Comparison of ENCODE assay signal across 17 mouse cellular contexts in the genomic region with DNA sequence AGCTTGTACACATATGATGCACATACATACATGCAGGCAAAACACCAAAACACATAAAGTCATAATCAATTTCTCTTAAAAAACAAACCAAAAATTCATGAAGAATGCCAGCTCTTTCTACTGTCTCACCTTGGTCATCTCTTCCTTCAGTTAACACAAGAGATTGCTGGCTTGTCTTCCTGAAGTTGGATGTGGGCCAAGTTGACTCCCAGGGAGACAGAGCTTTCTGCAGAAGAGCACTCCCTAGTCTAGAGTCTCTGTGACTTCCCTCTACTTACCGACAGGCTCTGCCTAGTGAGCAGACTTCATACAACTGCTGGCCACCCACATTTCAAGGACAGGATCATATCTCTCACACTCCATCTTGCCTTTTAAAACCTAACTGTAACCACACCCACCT.
"Had no signal": no experiment of that assay in that cellular context is flagged by ENCODE, and none has a peak within 500 bp of the region (broad histone marks: within the 10 kb centered on the region; RNA-seq: fewer than 3 reads in every experiment).

No protein-coding gene starts in this region.

- H3K4me3 ChIP-seq: layer of hippocampus, adult 2 months; left cerebral cortex, adult 2 months; limb, embryonic 12.5 days; limb, embryonic 15.5 days; megakaryocyte, embryonic 14.5 days; midbrain, embryonic 10.5 days; midbrain, embryonic 13.5 days; myocyte; neural tube, embryonic 13.5 days had no signal

- H3K27me3 ChIP-seq: limb, embryonic 15.5 days; megakaryocyte, embryonic 14.5 days; midbrain, embryonic 13.5 days; neural tube, embryonic 13.5 days had no signal

- H3K4me1 ChIP-seq: limb, embryonic 12.5 days; limb, embryonic 15.5 days; megakaryocyte, embryonic 14.5 days; midbrain, embryonic 10.5 days; midbrain, embryonic 13.5 days; neural tube, embryonic 13.5 days had no signal

- H3K9ac ChIP-seq: limb, embryonic 12.5 days; limb, embryonic 15.5 days; liver, embryonic 14.5 days; liver, postnatal 0 days; midbrain, embryonic 13.5 days; neural tube, embryonic 13.5 days had no signal

- H3K27ac ChIP-seq: kidney, postnatal 0 days; layer of hippocampus, adult 2 months; left cerebral cortex, adult 2 months; limb, embryonic 12.5 days; limb, embryonic 15.5 days; liver, embryonic 14.5 days; midbrain, embryonic 10.5 days; midbrain, embryonic 13.5 days; neural tube, embryonic 13.5 days had no signal

- DNase-seq: kidney, adult 2 months; kidney, postnatal 25 days; layer of hippocampus, adult 9-11 months; liver, postnatal 0 days; thymus, adult 18-20 months; thymus, postnatal 36 days had no signal

- H3K36me3 ChIP-seq: limb, embryonic 12.5 days; limb, embryonic 15.5 days; midbrain, embryonic 10.5 days; midbrain, embryonic 13.5 days; neural tube, embryonic 13.5 days had no signal
